Mouse (Mus musculus) C2C12 (cell line): ENCODE results near the gene Hlcs. TPM values are rescaled to one million over a fixed set of nuclear protein-coding genes. Genes with fewer than 3 reads are reported as not detected.

ENCODE experiments used
- H3K27me3 ChIP-seq: one replicate; pipeline ENCODE4 v1.6.1; 2011; ENCODE audit not compliant: control insufficient read depth, insufficient read depth, insufficient read length
- H3K36me3 ChIP-seq: one replicate; pipeline ENCODE4 v1.6.1; 2011; ENCODE audit not compliant: control insufficient read depth, insufficient read depth
- H3K4me3 ChIP-seq: one replicate; pipeline ENCODE4 v1.5.1; 2011; ENCODE audit warnings: mild to moderate bottlenecking, control low read depth; ENCODE audit not compliant: poor library complexity, insufficient read depth, severe bottlenecking
- H3K79me2 ChIP-seq: one replicate; pipeline ENCODE4 v1.6.1; 2011; ENCODE audit not compliant: control insufficient read depth, insufficient read depth
- H3K79me3 ChIP-seq: one replicate; pipeline ENCODE4 v1.6.1; 2011; ENCODE audit warnings: low read depth, control low read depth
- H3ac ChIP-seq: one replicate; pipeline ENCODE3; 2011; ENCODE audit warnings: low read depth; ENCODE audit not compliant: control insufficient read depth, insufficient read length
- CEBPB ChIP-seq: IDR thresholded peaks from one replicate; pipeline ENCODE4 v1.6.1; 2011; ENCODE audit warnings: low read depth, mild to moderate bottlenecking, control low read depth, moderate library complexity
- CTCF ChIP-seq: IDR thresholded peaks from one replicate; pipeline ENCODE4 v1.5.1; 2011; ENCODE audit not compliant: control insufficient read depth, insufficient read depth, insufficient read length
- FOSL1 ChIP-seq: IDR thresholded peaks from one replicate; pipeline ENCODE4 v1.8.0; 2011; ENCODE audit warnings: mild to moderate bottlenecking, low read length; ENCODE audit not compliant: poor library complexity, insufficient read depth, severe bottlenecking
- MAX ChIP-seq: IDR thresholded peaks from one replicate; pipeline ENCODE4 v1.6.1; 2011; ENCODE audit warnings: mild to moderate bottlenecking, control low read depth
- MYOD1 ChIP-seq: IDR thresholded peaks from one replicate; pipeline ENCODE4 v1.6.1; 2011; ENCODE audit warnings: low read depth; ENCODE audit not compliant: control insufficient read depth, insufficient read length
- MYOG ChIP-seq: IDR thresholded peaks from one replicate; pipeline ENCODE4 v1.6.1; 2011; ENCODE audit not compliant: control insufficient read depth, insufficient read length; ENCODE audit errors: extremely low read depth
- USF1 ChIP-seq: IDR thresholded peaks from one replicate; pipeline ENCODE4 v1.6.1; 2011; ENCODE audit warnings: low read depth, mild to moderate bottlenecking, control low read depth, moderate library complexity
- polyA plus RNA-seq: library from polyadenylated mRNA; unstranded; fragments of >200 nt; fragmentation: generic; extraction: Trizol; gene quantifications from one replicate; pipeline ENCODE4 v1.2.1, GENCODE M21; 2012; ENCODE audit warnings: missing spikeins

The Hlcs gene
- polyA plus RNA-seq, 1 experiment, result 1.7 TPM

GRCm38 (mm10) chr16:94307942-94308341 is 5.4 kb downstream of the Hlcs start:
- no peak for TF ChIP-seq CEBPB
- no peak for TF ChIP-seq USF1
- no peak for TF ChIP-seq CTCF
- no peak for TF ChIP-seq FOSL1
- no peak for TF ChIP-seq MYOD1
- TF ChIP-seq MYOG, result no peak
- no peak for TF ChIP-seq MAX
- Histone ChIP-seq H3ac (no peak overlapping the region), H3K36me3 (no peaks in the 10 kb centered on the region), H3K79me2 (no peaks in the 10 kb centered on the region), H3K27me3 (no peaks in the 10 kb centered on the region), H3K79me3 (no peaks in the 10 kb centered on the region), H3K4me3 (no peak overlapping the region)

GRCm38 (mm10) chr16:94307526-94307925 is 5.8 kb downstream of the Hlcs start:
- H3K27me3 ChIP-seq, result no peaks in the 10 kb centered on the region
- TF ChIP-seq CTCF (no peak), USF1 (no peak), MYOG (no peak), MYOD1 (no peak), CEBPB (no peak), MAX (no peak), FOSL1 (no peak)
- H3K4me3 ChIP-seq, result no peak overlapping the region
- H3K36me3 ChIP-seq, result no peaks in the 10 kb centered on the region
- no peaks in the 10 kb centered on the region for H3K79me2 ChIP-seq
- no peaks in the 10 kb centered on the region for H3K79me3 ChIP-seq
- H3ac ChIP-seq, result no peak overlapping the region

GRCm38 (mm10) chr16:94303203-94303535 is 10.2 kb downstream of the Hlcs start:
- Histone ChIP-seq H3K36me3 (no peaks in the 10 kb centered on the region), H3K79me2 (no peaks in the 10 kb centered on the region), H3K79me3 (no peaks in the 10 kb centered on the region), H3ac (no peak overlapping the region), H3K27me3 (no peaks in the 10 kb centered on the region), H3K4me3 (no peak overlapping the region)
- TF ChIP-seq MYOG (no peak), CTCF (no peak), MAX (no peak), USF1 (no peak), FOSL1 (no peak), CEBPB (no peak), MYOD1 (no peak)

GRCm38 (mm10) chr16:94302274-94303202 is 10.8 kb downstream of the Hlcs start:
- Histone ChIP-seq H3ac (no peak overlapping the region), H3K79me3 (no peaks in the 10 kb centered on the region), H3K27me3 (no peaks in the 10 kb centered on the region), H3K4me3 (no peak overlapping the region), H3K36me3 (no peaks in the 10 kb centered on the region), H3K79me2 (no peaks in the 10 kb centered on the region)
- TF ChIP-seq FOSL1 (no peak), MYOG (no peak), USF1 (no peak), MAX (no peak), MYOD1 (no peak), CTCF (no peak), CEBPB (no peak)

GRCm38 (mm10) chr16:94301696-94302095 is 11.7 kb downstream of the Hlcs start:
- H3ac ChIP-seq, result no peak overlapping the region
- no peaks in the 10 kb centered on the region for H3K79me2 ChIP-seq
- TF ChIP-seq FOSL1, result no peak
- H3K79me3 ChIP-seq, result no peaks in the 10 kb centered on the region
- H3K27me3 ChIP-seq, result no peaks in the 10 kb centered on the region
- H3K36me3 ChIP-seq, result no peaks in the 10 kb centered on the region
- no peak overlapping the region for H3K4me3 ChIP-seq

- H3K4me3 ChIP-seq, result no peak overlapping the region
- H3K27me3 ChIP-seq, result no peaks in the 10 kb centered on the region
- H3ac ChIP-seq, result no peak overlapping the region
- no peaks in the 10 kb centered on the region for H3K79me2 ChIP-seq
- TF ChIP-seq FOSL1 (no peak), MYOD1 (no peak), CEBPB (no peak), MYOG (no peak), CTCF (no peak), USF1 (no peak), MAX (no peak)
- no peaks in the 10 kb centered on the region for H3K79me3 ChIP-seq
- no peaks in the 10 kb centered on the region for H3K36me3 ChIP-seq
These were observed 12.2 kb downstream of the Hlcs start for GRCm38 (mm10) chr16:94301194-94301593.
